Mouse (Mus musculus) heart, adult 2 months (tissue): Measurements from ENCODE around the gene Nos1ap.

Experiments used
- CTCF ChIP-seq: fragments of 200-600 bp; IDR thresholded peaks from 2 replicates; pipeline ENCODE4 v1.8.1; 2022; ENCODE audit warnings: antibody characterized with exemption, mild to moderate bottlenecking, moderate library complexity
- EP300 ChIP-seq: fragments of 200-500 bp; IDR thresholded peaks from 2 replicates; pipeline ENCODE4 v1.6.1; 2011; ENCODE audit warnings: low read depth, low read length, control low read depth; ENCODE audit not compliant: insufficient read depth
- POLR2A ChIP-seq: fragments of 200-500 bp; IDR thresholded peaks from 2 replicates; pipeline ENCODE4 v1.6.1; 2011; ENCODE audit warnings: mild to moderate bottlenecking, low read depth, low read length, control low read depth; ENCODE audit not compliant: insufficient read depth

DNA sequence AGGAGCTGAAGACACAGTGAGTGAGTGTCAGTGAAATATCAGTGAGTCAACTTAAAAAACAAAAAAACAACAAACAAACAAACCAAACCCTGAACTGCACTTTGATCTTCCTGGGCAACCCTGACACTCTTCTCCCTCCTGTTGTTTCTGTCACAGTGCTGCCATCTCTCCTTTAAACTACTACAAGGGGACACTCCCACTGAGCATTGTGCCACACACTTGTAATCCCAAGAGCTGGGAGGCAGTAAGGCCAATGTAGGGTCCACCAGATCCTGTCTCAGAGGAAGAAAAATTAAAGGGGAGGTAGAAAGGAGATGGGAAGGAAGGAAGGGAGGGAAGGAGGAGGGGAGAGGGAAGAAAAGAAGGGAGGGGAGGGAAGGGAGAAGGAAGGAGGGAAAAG, 116.8 kb downstream of the Nos1ap start:
- TF ChIP-seq CTCF: no peak
- TF ChIP-seq POLR2A: no peak
- TF ChIP-seq EP300: no peak
